Mouse (Mus musculus) cerebellum, adult 2 months (tissue): ENCODE measurements around the gene Klb. TPM values are rescaled to one million over a fixed set of nuclear protein-coding genes. Genes with fewer than 3 reads are reported as not detected.

Experiments used
- DNase-seq, 2 experiments: peaks; one replicate each; pipeline ENCODE4 v3.0.0; 2021
- H3K27ac ChIP-seq: fragments of 200-500 bp; 2 replicates; pipeline ENCODE4 v1.5.1; 2012; ENCODE audit warnings: low read length, control low read depth, inconsistent platforms; ENCODE audit not compliant: insufficient read depth
- H3K27me3 ChIP-seq: fragments of 200-500 bp; 2 replicates; pipeline ENCODE4 v1.6.1; 2012; ENCODE audit warnings: inconsistent platforms, mild to moderate bottlenecking, low read length, moderate library complexity; ENCODE audit not compliant: control insufficient read depth, insufficient read depth
- H3K4me1 ChIP-seq: fragments of 200-500 bp; 2 replicates; pipeline ENCODE4 v1.6.1; 2011; ENCODE audit warnings: low read length; ENCODE audit not compliant: control insufficient read depth, insufficient read depth
- H3K4me3 ChIP-seq: fragments of 200-500 bp; replicated peaks from 2 replicates; pipeline ENCODE3; 2011; ENCODE audit warnings: mild to moderate bottlenecking, low read depth, low read length, control low read depth; ENCODE audit not compliant: insufficient read depth
- CTCF ChIP-seq: fragments of 200-500 bp; IDR thresholded peaks from 2 replicates; pipeline ENCODE4 v1.5.1; 2011; ENCODE audit warnings: low read depth, mild to moderate bottlenecking, control low read depth, low read length, moderate library complexity, borderline replicate concordance; ENCODE audit not compliant: insufficient read depth
- POLR2A ChIP-seq: fragments of 200-500 bp; IDR thresholded peaks from 2 replicates; pipeline ENCODE4 v1.6.1; 2011; ENCODE audit warnings: low read length, control low read depth, borderline replicate concordance; ENCODE audit not compliant: insufficient read depth
- WGBS: fragments of 180-500 bp; shearing (Covaris S2); methylation state at CpG from one replicate; pipeline ENCODE4 v1.1.7; 2018; 5-methylcytosine and 5-hydroxymethylcytosine counted together
- polyA plus RNA-seq: library from polyadenylated mRNA; depleted of rRNA; stranded (reverse); fragments of >200 nt; gene quantifications from 2 replicates; pipeline ENCODE4 v1.2.3, GENCODE M21; 2012

Klb gene
- polyA plus RNA-seq, 1 experiment: 0.23 TPM

- no peak for TF ChIP-seq CTCF
- TF ChIP-seq POLR2A: no peak
- H3K27me3 ChIP-seq: no peaks in the 10 kb centered on the region
- no peak overlapping the region for H3K4me3 ChIP-seq
- 86% methylated on average over 2 of the region's 2 CpGs for WGBS
- no peaks in the 10 kb centered on the region; the same call in 1 of the 2 replicates for H3K4me1 ChIP-seq
- DNase-seq: no peak
- no peak overlapping the region for H3K27ac ChIP-seq
These were observed 37.6 kb downstream of the Klb start for GRCm38 (mm10) chr5:65385704-65386103.

GRCm38 (mm10) chr5:65387008-65387867, 39.1 kb downstream of the Klb start:
- Histone ChIP-seq H3K4me1 (no peaks in the 10 kb centered on the region; the same call in 1 of the 2 replicates), H3K27ac (no peak overlapping the region), H3K4me3 (no peak overlapping the region), H3K27me3 (no peaks in the 10 kb centered on the region)
- no peak for DNase-seq
- 71% methylated on average over 6 of the region's 6 CpGs for WGBS
- TF ChIP-seq POLR2A (no peak), CTCF (no peak)

GRCm38 (mm10) chr5:65390648-65391644, 42.8 kb downstream of the Klb start, which contains the start of the genes Rpl9 and Lias:
Gene Rpl9 (minus strand): TSS chr5:65391444.
Gene Lias (plus strand): TSS chr5:65391497.
- H3K27ac ChIP-seq: peak within 1 kb of the TSS; percentile 72
- DNase-seq: peak; percentile 99 to 100
- peak within 1 kb of the TSS; percentile 86 for H3K4me3 ChIP-seq
- TF ChIP-seq CTCF: no peak
- TF ChIP-seq POLR2A: peak; percentile 89
- whole genome bisulfite sequencing: under 1% methylated on average over 83 of the region's 83 CpGs
- H3K27me3 ChIP-seq: no peaks in the 10 kb centered on the region
- no peaks in the 10 kb centered on the region; the same call in 1 of the 2 replicates for H3K4me1 ChIP-seq

- Histone ChIP-seq H3K27ac (no peak overlapping the region), H3K4me1 (no peaks in the 10 kb centered on the region; the same call in 1 of the 2 replicates), H3K4me3 (peak overlapping the region; percentile 86), H3K27me3 (no peaks in the 10 kb centered on the region)
- no peak for DNase-seq
- WGBS: 2% methylated on average over 12 of the region's 12 CpGs
- TF ChIP-seq CTCF (no peak), POLR2A (no peak)
These were observed 43.6 kb downstream of the Klb start for GRCm38 (mm10) chr5:65391753-65392152.

- no peak for TF ChIP-seq CTCF
- TF ChIP-seq POLR2A: no peak
- no peak for DNase-seq
- Histone ChIP-seq H3K27me3 (no peaks in the 10 kb centered on the region), H3K4me1 (no peaks in the 10 kb centered on the region; the same call in 1 of the 2 replicates), H3K27ac (no peak overlapping the region), H3K4me3 (no peak overlapping the region)
- WGBS: 86% methylated on average over 7 of the region's 7 CpGs
These were observed 46.3 kb downstream of the Klb start for GRCm38 (mm10) chr5:65394425-65394824.

GRCm38 (mm10) chr5:65401251-65401994, 53.3 kb downstream of the Klb start:
- TF ChIP-seq CTCF: peak; percentile 83
- no peak for TF ChIP-seq POLR2A
- Histone ChIP-seq H3K27me3 (no peaks in the 10 kb centered on the region), H3K27ac (no peak overlapping the region), H3K4me1 (no peaks in the 10 kb centered on the region), H3K4me3 (no peak overlapping the region)
- DNase-seq: peak; percentile 78 to 84
- WGBS: 12% methylated on average over 2 of the region's 2 CpGs

- Histone ChIP-seq H3K4me3 (no peak overlapping the region), H3K27ac (no peak overlapping the region), H3K4me1 (no peaks in the 10 kb centered on the region), H3K27me3 (no peaks in the 10 kb centered on the region)
- TF ChIP-seq CTCF (no peak), POLR2A (no peak)
- DNase-seq: no peak
- WGBS: 40% methylated on average over 12 of the region's 12 CpGs
These were observed 59.9 kb downstream of the Klb start for GRCm38 (mm10) chr5:65407989-65408388.
